Mouse (Mus musculus): ENCODE data around the gene Ccdc9b.

Gene Ccdc9b

DNA sequence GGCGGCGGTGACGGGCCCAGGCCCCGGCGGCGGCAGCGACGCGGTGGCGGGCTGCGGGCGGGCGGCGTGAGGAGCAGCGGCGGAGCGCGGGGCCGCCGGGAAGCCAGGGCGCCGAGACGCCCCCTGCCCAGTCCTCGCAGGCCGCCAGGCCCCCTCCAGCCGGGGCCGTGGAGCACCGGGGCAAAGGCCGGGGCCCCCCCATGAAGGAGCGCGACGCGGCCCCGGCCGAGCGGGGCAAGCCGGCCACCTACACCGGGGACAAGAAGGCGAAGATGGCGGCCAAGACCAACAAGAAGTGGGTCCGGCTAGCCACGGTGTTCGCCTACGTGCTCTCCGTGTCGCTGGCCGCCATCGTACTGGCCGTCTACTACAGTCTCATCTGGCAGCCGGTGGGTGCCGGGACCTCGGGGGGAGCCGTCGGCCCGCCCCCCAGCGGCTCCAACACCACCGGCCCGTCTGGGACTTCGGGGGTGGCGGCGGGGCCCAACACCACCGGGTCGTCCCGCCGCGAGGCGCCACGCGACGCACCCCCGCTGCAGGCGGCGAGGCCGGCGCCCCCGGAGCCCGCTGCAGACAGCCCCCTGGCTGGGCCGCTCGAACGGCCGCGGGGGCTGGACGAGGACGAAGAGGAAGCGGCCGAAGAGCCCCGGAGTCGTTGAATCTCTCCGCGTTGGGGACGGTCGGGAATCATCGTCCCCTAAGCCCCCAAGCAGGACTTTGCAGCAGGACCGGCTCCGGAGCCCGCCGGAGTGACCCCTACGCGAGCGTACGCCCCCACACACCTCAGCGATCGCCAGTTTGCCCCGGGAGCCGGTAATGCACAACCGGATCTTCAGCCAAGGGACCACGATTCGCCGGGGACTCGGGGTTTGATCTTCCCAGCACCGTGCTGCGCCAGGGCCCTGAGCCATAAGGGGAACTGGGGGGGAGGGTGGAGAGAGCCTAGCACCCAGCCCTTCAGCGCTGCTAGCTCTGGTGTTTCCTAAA lies 16.3 kb downstream of the Ccdc9b start:
- DNase-seq = peak; percentile 60

DNA sequence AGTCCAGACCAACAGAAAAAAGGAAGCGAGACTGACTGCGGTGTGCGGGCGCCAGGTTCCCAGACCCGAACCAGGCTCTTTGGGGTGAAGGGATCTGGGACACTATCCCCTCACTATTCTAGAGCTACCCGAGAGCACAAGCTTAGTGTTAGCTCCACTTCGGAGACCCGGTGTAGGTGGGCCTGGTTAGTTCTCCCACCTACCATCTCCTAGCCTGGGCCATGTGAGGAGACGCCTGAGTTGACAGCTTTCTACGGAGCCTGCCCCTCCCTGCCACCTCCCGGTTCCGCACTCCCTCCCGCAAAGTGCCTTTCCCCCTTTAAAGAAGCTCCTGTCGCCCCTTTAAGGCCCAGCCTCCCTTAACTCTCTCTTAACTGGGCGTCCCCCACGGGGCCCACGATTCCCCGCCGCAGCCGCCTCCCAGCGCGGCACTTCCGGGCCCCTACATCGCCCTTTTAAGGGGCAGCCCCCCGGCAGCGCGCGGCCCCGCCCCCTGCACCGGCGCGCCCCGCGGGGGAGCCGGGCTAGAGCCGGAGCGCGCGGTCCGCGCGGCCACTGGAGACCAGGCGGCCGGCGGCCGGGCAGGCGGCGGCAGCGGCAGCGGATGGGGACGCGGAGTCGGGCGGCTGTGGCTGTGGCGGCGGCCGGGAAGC lies 17.1 kb downstream of the Ccdc9b start, which contains the start of gene Inafm2:
TSS of gene Inafm2 (plus strand) at position 527 of the 653 bp plus-strand sequence.
- DNase-seq = peak; percentile 96

DNA sequence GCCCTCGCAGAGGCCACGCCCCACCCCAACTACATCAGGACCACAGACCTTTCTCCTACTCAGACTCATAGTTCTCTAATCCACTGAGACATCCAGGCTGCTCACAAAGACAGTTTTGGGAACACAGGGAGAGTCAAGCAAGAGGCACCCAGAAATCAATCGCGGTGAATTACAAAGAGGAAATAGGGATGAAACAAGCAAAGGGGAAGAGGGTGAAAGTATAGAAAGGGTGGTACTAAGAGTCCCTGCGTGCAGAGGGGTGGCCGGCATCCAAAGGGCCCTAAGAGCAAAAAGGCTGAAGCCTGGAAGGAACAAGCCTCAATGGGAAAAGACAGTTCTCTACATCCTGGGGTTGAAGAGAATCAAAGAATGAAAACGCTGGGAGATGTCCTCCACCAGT lies 17.8 kb downstream of the Ccdc9b start:
- no peak for DNase-seq

DNA sequence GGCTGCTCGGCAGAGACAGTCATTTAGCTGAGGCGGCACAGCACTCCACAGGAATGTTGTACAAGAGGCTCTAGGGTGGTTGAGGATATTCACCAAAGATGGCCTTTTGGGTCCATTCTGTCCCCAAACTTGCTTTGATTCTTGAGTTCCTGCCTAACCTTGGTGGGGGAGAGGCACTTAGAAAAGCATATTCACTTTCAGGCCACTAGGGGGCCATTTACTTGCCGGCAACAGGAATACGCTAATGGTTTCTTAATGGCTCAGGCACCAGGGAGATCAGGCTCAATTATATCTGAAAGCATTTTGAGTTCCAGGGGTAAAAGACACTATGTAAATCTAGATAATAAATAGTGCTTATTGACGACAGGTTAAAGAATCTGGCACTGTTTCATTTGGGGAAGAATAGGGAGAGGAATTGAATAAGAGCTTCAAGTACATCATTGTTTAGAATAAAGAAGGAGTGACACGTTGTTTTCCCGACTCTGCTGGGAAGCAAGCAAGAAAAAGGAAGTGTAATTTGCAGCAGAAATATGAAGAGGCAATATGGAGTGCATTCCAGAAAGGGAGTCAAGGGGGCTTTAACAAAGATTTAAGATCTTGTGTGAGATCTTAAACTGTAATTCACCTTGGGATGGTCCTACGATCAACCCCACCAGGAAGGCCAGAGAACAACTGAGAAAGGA lies 19.1 kb downstream of the Ccdc9b start:
- peak; percentile 80 for DNase-seq

DNA sequence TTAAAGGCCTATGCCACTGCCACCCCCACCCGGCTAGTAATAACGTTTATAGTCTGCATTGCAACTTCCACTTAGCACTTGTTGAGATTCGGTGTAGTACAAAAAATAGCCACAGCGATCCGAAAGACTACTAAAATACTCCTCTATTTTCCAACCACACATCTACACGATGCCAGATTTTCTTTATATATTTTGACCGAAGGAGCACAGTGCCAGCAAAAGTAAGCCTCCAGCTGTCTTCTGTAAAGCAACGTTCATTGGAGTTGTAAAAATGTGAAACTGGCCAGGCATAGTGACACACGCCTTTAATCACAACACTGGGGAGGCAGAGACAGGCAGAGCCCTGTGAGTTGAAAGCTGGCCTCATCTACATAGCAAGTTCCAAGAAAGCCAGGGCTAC lies 21.3 kb downstream of the Ccdc9b start:
- no peak for DNase-seq

DNA sequence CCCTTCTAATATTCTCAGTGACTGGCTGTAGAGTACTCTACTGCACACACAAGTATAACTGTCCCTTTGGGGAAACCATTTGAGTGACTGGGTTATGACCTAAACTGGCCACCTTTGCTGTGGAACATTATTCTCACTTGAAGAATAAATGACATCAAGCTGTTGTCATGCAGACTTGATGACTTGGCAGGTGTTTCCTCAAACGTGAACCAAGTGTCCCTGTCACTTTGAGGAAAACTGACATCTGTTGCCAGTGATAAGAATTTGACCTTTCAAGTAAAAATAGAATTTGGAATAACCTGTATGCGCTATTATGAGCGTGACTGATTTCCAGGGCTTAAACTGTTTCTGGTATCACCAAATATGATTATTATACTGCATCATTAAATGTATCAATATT lies 22.1 kb downstream of the Ccdc9b start:
- no peak for DNase-seq

DNA sequence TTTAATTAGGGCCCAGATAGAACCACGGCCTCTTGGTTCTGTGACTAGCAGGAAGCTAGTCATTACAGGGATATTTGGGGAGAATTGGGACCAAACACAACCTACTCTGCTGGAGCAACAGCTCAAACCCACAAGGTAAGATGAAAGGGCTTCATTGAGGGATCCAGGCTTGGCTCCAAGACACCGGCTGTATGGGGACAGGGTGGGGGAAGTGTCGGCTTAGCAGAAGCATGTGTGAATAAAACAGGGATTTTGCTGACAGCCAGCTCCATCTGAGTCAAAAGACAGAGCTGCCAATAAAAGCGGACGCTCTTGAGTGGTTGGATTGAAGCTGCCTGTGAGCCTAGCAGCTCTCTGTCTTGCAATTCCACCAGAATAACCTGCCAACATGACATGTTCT lies 29.1 kb downstream of the Ccdc9b start:
- DNase-seq = no peak

DNA sequence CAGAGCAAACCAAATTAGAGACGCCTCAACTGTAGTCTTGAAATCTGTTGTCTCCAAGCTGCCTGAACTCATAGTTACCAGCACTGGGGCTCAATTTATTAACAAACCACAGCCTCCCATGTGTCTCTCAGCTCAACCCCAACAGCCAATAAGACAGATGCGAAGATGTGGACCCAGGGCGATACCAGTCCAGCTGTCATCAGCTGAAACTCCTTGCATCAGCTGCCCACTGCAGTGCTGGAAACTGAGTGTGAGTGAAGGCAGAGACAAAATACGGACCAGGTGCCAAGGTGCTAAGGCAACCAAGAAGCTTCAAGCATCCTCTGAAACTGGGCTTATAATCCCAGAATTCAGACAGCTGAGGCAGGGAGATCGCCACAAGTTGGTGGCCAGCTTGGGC lies 30.5 kb downstream of the Ccdc9b start:
- DNase-seq = no peak

DNA sequence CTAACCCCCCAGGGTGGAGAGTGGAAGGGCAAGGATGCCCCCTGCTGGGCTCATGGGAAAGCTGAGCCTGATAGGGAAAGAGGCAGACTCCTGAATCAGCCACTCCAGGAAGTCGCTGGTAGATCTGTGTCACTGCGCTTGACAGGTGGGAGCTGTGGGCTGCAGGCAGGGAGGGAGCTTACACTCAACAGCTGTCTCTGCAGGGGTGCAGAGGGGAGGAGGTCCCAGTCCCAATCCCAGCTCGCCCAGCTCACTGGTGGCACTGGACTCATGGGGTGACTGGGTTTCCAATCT lies 31.9 kb downstream of the Ccdc9b start:
- DNase-seq = peak; percentile 56

DNA sequence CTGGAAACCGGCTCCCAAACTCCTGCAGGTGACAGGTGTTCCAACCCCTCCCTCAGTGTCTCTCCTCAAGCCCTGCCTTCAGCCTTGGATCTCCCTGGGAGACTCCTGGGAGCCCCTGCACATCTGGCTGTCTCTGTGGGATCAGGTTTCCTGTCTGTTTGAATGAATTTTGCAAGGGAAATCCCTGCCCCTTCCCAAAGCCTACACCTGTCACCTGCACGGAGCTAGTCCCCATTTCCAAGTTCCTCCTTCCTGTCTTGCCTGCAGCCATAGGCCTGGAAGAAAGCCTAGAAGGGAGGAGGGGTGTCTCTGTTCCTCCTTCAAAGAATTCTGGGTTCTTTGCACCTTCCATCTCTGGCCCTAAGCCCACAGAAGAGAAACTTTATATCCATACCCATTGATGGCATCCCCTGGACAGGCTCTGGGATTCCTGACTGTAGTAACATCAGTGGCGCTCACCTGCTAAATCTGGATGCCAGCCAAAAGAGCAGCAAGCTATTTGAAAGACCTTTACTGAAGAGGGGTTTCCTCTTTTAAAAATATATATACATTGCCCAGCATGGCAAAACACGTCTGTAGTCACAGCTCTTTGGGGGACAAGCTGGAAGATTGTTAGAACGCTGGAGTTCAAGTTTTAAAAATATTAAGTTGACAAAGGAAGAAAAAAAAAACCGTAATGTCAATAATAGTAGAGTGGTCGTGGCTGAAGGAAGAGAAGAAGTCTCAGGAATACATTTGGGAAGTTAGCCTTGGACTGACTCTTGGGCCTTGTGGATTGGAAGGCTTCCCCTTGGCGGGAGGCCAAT lies 32.4 kb downstream of the Ccdc9b start:
- no peak for DNase-seq

DNA sequence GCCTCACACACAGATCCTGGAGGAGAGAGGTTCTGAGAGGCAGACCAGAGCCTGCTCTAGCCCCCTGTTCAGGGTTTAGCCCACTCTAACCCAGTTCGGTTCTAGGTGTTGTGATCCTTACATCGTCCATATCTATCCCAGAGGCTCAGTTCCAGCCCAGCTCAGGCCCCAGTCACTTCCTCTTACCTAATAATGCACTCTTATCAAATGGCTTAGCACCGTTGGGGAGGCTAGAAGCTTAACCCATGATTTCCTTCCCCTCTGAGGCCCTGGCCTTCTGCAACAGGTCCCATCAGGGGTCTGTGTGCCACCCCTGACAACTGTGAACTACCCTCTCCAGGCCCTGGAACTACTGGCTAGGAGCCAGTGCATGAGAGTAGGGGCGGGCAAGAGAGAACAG lies 33.3 kb downstream of the Ccdc9b start:
- no peak for DNase-seq

DNA sequence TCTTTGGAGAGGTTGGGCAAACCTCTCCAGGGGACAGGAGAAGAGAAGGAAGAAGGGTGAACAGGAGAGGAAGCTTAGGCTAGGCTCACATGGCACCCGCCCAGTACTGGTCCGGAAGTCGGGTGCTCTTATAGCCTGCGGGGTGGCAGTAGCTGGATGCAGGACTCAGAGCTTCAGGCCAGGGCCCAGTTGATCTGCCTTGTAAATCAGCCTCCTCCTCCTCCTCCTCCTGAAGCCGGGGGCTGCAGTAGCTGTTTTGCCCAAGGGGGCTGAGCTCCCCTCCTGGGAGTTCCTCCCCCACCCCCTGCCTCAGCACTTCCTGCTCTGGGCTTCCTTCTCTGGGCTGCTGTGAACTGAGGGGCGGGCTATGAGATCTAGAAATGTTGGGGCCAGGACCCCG lies 34.1 kb downstream of the Ccdc9b start, which contains the start of gene Plcb2:
TSS of gene Plcb2 (minus strand) at position 102 of the 400 bp plus-strand sequence.
- DNase-seq = no peak

DNA sequence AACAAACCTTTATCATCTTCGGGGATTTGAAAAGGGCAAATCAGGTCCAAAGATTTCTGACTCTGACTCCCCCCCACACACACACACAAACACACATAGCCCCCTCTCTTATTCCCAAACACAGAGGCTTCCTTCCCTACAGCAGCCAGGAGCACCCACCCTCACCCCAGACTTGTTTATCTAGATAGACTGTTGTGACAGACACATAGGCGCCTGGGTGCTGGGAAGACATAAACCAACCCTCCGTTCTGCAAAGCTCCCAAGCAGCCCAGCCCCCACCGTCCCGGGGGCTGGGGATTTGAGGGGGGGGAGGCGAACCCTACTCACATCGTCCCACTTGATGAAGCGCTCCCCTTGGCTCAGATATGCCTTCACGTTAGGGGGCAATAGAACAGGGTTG lies 34.5 kb downstream of the Ccdc9b start:
- no peak for DNase-seq

DNA sequence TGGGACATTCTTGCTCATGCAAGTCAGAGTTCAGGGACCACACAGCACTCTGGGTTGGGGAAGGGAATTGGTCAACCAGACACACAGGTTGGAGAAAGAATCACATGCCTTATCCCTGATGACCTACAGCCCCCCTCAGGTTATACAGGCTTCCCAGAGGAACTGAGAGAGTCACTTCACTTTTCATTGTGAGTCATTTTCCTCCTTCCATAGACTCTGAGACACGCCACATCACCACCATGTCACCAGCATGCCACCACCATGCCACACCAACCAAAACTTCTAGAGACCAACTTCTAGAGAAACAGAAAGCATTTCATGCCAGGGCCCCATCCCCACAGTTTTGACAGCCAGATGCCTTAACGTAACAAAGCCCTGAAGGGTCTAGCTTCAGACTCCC lies 35.6 kb downstream of the Ccdc9b start:
- no peak for DNase-seq

DNA sequence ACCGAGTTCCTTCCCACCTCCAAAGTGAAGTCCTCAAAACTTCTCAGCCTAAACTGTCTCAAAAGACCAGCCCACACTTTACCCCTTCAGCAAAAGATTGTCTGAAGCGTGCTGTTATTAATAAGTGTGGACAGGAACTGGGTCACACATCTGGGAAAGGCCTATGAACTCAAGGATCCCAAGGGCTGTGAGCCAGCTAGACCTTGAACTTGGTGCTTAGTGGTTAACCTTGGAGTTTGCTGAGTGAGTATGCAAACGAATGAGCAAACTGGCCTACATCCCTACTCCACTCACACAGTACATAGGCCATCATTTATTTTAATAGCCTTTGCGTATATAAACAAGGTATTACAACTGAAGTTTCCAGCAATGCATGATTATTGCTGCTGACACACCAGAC lies 37.0 kb downstream of the Ccdc9b start:
- no peak for DNase-seq

DNA sequence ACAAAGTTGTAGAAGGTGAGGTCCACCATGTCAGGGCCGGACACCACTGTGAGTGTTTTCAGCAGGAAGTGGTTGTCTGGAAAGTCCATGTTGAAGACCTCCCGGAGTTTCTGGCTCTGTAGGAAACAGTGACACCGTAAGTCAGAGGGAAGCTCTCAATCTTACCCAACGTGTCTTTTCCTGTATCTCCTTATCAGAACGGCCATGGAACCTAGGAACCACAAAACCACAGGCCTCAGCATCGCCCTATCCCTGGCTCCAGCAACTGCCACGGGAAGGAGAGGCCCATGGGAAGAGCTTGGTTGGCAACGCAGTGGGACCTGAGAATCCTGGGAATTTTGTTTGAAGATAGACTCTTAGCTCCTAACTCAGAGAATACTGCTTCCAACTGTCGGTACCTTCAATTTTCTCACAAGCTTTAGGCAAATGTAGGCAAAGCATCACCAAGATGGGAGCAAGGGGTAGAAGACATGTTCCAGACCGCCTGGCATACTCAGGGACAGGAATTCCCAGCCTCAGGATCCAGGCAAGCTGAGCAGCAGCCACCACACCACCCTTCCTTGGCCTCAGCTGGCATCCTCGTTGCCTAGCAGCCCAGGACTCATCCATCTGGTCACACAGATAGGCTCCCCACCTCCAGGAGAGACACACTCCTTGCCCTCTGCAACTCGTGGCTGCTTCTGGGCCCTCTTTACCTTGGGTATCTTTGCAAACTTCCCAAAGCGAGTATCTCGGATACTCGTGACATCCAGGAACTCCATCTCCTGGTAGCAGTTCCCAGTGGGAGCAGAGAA lies 38.6 kb downstream of the Ccdc9b start:
- DNase-seq = no peak

DNA sequence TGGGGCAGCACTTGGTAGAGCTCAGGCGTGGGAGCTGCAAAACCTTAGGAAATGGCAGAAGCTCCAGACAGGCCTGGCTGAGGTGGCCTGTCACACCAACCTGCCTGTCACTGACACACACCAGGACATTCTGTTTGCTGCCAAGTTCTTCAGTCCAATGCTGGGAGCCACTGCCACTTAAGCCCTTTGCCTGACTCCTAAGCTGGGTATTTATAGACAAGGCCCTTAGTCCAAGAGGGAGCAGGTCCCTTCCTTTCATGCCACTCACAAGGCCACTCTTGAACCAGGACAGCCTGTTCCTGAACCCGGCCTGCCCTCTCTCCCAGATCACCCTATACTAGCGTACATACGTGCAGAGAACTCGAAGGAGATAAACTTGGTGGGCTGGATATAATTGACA lies 45.8 kb downstream of the Ccdc9b start:
- DNase-seq = no peak

DNA sequence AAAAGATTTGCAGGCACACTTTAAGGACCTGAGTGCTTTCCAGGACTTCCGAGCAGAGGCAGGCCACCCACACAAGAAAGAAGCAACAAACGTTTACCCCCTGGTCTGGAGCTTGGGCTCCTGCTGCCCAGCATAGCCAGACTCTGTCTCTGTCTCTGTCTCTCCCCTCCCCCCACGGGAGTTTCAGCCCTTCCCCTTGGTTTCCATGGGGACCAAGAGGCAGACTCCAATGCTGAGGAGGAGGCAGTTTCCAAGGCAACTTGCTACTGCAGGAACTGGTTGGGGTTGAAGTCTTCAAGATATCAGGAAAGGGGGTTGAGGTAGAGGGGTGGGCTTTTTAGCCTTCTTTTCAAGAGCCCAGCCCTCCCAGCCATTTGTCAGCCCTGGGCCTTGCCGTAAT lies 48.2 kb downstream of the Ccdc9b start:
- peak; percentile 45 for DNase-seq

DNA sequence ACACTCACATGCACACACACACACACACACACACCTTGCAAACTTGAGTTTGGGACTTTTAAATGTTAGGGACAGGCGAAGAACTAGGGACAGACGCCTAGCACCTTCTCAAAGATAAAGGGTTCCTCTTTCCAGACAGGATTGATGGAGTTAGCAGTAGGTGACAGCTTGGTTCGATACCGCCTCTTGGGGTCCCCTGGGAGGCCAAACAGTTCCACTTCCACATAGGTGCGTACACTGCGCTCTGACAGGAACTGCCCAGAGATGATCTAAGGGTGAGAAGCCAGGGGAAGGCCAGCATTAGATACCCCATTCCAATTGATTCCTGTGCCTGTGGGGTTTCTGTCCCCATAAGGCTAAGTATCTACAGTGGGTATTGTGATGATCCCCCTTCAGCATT lies 48.8 kb downstream of the Ccdc9b start:
- DNase-seq = no peak

DNA sequence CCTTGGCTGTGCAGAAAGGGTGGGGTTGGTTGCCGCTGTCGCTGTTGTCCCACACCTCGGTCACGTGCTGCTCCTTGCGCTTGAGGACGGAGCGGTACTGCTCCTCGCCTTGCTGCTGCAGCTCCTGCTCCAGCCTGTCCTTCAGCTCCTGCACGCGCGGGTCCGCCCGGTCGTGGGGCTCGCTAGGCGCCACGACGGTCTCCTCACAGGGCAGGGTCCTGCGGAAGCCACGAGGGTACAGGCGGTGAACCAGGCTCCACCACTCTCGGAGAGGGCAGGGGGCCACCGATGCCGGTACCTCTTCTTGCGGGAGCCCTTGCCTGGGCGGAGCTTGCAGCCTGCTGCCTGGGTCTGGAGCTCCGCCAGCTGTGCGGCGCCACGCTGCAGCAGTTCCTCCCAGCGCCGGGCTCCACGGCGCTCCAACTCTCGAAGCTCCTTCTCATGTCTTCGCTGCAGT lies 51.4 kb downstream of the Ccdc9b start:
- peak; percentile 72 for DNase-seq

DNA sequence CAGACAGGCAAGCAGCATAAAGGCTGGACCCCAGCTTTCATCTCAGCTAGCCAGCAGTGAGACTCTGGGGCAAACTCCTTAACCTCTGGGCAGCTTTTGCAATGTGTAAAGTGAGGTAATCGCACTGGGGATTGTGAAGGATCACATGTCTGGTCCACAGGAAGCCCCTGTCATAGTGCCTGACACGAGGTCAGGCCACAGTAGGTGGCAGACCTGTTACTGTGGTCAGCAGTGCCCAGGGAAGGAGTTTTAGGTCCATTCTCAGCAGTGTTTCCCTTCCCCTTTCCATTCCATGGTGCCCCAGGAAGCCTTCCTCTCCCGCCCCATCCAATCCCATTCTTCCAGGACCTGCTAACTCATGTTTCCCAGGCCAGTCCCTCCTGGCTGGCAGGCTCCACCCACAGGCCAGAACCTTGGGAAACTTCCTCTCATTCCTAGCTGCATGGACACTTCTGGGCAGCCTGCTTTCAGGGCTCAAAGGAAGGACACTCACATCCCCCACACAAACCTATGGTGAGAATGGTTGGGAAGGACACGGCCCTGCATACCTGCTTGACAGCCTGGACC lies 52.7 kb downstream of the Ccdc9b start:
- DNase-seq = no peak

DNA sequence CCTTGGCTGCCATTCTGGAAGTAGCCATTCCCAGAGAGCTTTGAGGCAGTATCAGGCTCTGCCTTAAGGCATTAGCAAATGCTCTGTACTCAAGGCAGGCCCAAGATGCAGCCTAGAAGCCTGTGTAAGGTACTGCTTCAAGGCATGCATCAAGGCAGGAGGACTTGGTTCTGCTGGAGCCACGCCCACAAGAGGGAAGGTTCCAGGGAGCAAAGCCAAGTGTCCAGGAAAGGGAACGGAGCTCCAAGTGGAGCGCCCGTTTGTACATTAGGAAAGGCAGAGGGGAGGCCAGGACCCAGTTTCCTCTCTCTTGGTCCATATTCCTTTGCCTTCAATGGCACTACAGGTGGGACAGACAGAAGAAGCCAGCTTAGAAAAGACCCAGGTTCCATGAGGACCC lies 54.0 kb downstream of the Ccdc9b start:
- DNase-seq = no peak

Measured in retina, postnatal 1 day (tissue).